Mouse (Mus musculus): ENCODE data around the gene Hace1. TPM values are rescaled to one million over a fixed set of nuclear protein-coding genes. Genes with fewer than 3 reads are reported as not detected.

Gene Hace1
- total RNA-seq, 2 experiments from 2014 or later, result 8.7 to 9.3 TPM

DNA sequence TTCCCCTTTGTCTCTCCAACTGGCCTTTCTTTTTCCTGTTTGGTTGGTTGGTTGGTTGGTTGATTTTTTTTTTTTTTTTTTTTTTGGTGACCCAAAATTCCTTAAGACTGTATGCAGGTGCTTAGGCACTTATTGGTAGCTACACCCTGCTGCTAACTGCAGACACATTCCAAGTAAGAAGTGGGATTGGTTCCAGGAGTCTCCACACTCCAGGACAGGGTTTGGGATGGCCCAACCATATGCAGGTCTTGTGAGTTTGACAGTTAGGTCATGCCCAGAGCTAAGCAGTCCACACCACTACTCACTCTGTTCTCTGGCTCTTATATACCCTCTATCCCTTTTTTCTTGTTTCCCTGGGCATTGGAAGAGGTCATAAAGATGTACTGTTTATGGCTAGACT is 117.3 kb downstream of the Hace1 start:
- DNase-seq (ENCODE audit: low spot score), result no peak

DNA sequence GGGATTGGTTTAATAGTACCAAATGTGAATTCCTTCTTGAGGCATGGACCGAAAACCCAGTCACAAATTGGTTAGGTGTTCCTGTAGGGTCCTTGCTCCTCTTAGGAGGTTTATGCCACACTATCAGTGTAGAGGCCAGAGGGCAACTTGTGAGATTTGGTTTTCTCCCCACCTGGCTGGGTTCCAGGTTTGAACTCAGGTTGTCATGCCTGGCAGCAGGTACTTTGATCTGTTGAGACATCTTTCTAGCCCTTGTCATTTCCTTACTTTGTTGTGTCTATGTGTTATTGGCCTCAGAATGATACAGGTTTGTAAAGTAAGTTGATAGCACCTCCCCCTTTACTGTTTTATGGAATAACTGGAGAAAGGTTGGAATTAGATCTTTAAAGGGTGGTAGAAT is 117.9 kb downstream of the Hace1 start:
- intact Hi-C loops (cut with DNase I), result no loop called here
- DNase-seq (ENCODE audit: low spot score), result no peak

More for the DNA sequence above, 117.3 kb downstream of the Hace1 start:
- intact Hi-C loops (cut with DNase I), result no loop called here

DNA sequence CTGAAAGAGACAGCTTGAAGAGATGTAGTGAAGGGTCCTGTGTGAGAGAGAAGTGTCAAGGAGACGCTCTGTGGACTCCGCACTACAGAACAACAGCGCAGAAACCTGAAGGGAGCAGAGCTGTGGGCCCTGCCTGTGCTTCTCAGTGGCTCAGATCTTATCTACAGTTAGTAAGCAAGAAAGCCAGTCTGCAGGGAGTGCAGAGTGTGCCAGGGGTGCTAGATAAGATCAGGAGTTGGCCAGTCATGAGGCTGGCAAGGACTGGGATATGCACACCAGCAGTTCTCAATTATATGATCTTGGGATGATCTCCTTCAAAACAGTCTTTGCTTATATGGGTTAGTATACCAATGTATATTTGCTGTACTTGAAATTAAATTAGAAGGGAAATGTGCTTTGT is 121.3 kb downstream of the Hace1 start:
- no peak for DNase-seq (ENCODE audit: low spot score)
- intact Hi-C loops (cut with DNase I), result no loop called here

DNA sequence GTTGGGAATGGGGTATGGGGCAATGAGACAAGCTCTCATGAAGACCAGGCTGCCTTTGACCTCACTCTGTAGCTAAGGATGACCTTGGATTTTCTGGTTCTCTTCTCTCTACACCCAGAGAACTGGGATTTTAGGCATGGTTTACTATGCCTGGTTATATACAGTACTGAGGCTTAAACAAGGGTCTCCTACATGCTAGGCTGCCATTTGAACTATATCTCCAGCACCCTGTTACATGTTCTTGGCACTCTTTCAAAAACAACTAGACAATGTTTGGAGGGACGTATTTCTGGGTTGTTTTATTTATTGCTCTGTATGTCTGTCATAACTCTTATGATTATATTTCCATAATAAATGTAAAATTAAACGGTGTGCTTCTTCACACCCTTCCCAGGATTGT is 129.2 kb downstream of the Hace1 start:
- intact Hi-C loops (cut with DNase I), result no loop called here
- DNase-seq (ENCODE audit: low spot score), result no peak

DNA sequence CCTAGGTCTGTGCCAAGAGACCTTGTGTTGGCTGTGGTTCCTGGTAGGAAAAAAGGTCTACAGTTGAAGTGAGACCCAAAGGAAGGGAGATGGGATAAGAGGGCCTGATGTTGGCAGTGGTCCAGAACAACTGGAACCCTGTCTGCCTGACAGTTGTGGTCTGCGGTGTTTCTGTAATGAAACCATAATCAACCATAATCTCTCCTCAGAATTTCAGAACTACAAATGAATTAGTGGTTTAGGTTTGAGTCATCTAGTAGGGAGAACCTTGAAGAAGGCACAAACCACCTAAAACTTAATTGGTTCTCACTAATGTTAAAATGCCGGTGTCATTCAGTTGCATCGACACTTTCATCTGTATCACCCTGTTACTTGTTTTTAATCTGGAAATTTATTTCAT is 133.2 kb downstream of the Hace1 start:
- intact Hi-C loops (cut with DNase I), result no loop called here
- no peak for DNase-seq (ENCODE audit: low spot score)

DNA sequence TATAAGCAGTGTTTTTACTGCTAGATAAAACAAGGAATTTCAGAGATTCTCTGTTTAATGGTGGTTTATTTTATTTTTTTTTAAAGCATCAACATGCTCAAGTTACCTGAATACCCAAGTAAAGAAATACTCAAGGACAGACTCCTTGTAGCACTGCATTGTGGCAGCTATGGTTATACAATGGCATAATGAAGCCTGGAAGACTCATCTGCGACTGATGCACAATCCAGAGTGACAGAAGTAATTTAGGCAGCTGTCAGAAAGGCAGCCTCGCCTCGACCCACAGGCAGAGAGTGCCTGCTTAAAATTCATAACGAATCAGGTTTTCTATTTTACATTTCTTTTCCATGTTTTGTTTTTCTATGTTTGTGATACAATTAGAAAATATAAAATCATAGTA is 133.7 kb downstream of the Hace1 start:
- intact Hi-C loops (cut with DNase I), result no loop called here

More for the DNA sequence above, 133.7 kb downstream of the Hace1 start:
- DNase-seq (ENCODE audit: low spot score), result no peak

Small RNA genes lying within 50 kb of the gene (microRNA-seq; reads per million reads assigned to microRNA genes)
- not detected for gene Gm27731

Other genes starting within 250 kb of the Hace1 start
- gene Bves, start 242.1 kb upstream of the Hace1 start, total RNA-seq (2021), result 10 to 100 TPM; 42.2 to 43.8 TPM
- gene Lin28b, start 91.4 kb upstream of the Hace1 start, total RNA-seq (2021), result under 1 TPM; 0.11 to 0.18 TPM

Data from heart, postnatal 25 days (tissue).